Mouse (Mus musculus): ENCODE results near the gene Nrcam.

Nrcam gene

GRCm38 (mm10) chr12:44357881-44358280 lies 29.2 kb downstream of the Nrcam start:
- DNase-seq (ENCODE audit: low read depth, low spot score) = no peak

GRCm38 (mm10) chr12:44371076-44371710 lies 42.5 kb downstream of the Nrcam start:
- no peak for DNase-seq (ENCODE audit: low read depth, low spot score)

GRCm38 (mm10) chr12:44375956-44376355 lies 47.3 kb downstream of the Nrcam start:
- no peak for DNase-seq (ENCODE audit: low read depth, low spot score)

- no peak for DNase-seq (ENCODE audit: low read depth, low spot score)
These were observed 49.9 kb downstream of the Nrcam start for GRCm38 (mm10) chr12:44378431-44379161.

- peak; percentile 96 for DNase-seq (ENCODE audit: low read depth, low spot score)
These were observed 52.1 kb downstream of the Nrcam start for GRCm38 (mm10) chr12:44380805-44381204.

- no peak for DNase-seq (ENCODE audit: low read depth, low spot score)
These were observed 57.7 kb downstream of the Nrcam start for GRCm38 (mm10) chr12:44386398-44386797.

GRCm38 (mm10) chr12:44388220-44388619 lies 59.5 kb downstream of the Nrcam start:
- DNase-seq (ENCODE audit: low read depth, low spot score) = no peak

GRCm38 (mm10) chr12:44390391-44391137 lies 61.9 kb downstream of the Nrcam start:
- DNase-seq (ENCODE audit: low read depth, low spot score) = no peak

GRCm38 (mm10) chr12:44394901-44395300 lies 66.2 kb downstream of the Nrcam start:
- DNase-seq (ENCODE audit: low read depth, low spot score) = no peak

- DNase-seq (ENCODE audit: low read depth, low spot score) = peak; percentile 62
These were observed 69.1 kb downstream of the Nrcam start for GRCm38 (mm10) chr12:44397782-44398181.

- no peak for DNase-seq (ENCODE audit: low read depth, low spot score)
These were observed 73.4 kb downstream of the Nrcam start for GRCm38 (mm10) chr12:44402134-44402533.

- no peak for DNase-seq (ENCODE audit: low read depth, low spot score)
These were observed 74.6 kb downstream of the Nrcam start for GRCm38 (mm10) chr12:44403270-44403669.

- DNase-seq (ENCODE audit: low read depth, low spot score) = no peak
These were observed 75.2 kb downstream of the Nrcam start for GRCm38 (mm10) chr12:44403731-44404424.

GRCm38 (mm10) chr12:44409786-44410185 lies 81.1 kb downstream of the Nrcam start:
- DNase-seq (ENCODE audit: low read depth, low spot score) = peak; percentile 97

- DNase-seq (ENCODE audit: low read depth, low spot score) = no peak
These were observed 82.3 kb downstream of the Nrcam start for GRCm38 (mm10) chr12:44411031-44411430.

GRCm38 (mm10) chr12:44422154-44422866 lies 93.6 kb downstream of the Nrcam start:
- DNase-seq (ENCODE audit: low read depth, low spot score) = no peak

GRCm38 (mm10) chr12:44422867-44423255 lies 94.2 kb downstream of the Nrcam start:
- DNase-seq (ENCODE audit: low read depth, low spot score) = no peak

- DNase-seq (ENCODE audit: low read depth, low spot score) = no peak
These were observed 95.3 kb downstream of the Nrcam start for GRCm38 (mm10) chr12:44424011-44424410.

GRCm38 (mm10) chr12:44425040-44425439 lies 96.4 kb downstream of the Nrcam start:
- no peak for DNase-seq (ENCODE audit: low read depth, low spot score)

GRCm38 (mm10) chr12:44430335-44430734 lies 101.7 kb downstream of the Nrcam start:
- no peak for DNase-seq (ENCODE audit: low read depth, low spot score)

GRCm38 (mm10) chr12:44430996-44431395 lies 102.3 kb downstream of the Nrcam start:
- DNase-seq (ENCODE audit: low read depth, low spot score) = no peak
